Mouse (Mus musculus): ENCODE data around the gene Ccl1. TPM values are rescaled to one million over a fixed set of nuclear protein-coding genes. Genes with fewer than 3 reads are reported as not detected.

Gene Ccl1
- 0.98 and 1.9 TPM in 2 replicates for polyA plus RNA-seq (2012; rRNA removed)

GRCm38 (mm10) chr11:82305590-82305989 lies at the start of gene Ccl1:
Gene Ccl1, minus strand, starts transcription at chr11:82305690.
- Histone ChIP-seq H3K27ac (ENCODE audit: control insufficient read depth, insufficient read depth, low read depth, low read length) (no peak within 1 kb of the TSS), H3K36me3 (ENCODE audit: control insufficient read depth, insufficient read depth, low read length) (no peaks in the 10 kb centered on the region), H3K27me3 (ENCODE audit: control insufficient read depth, insufficient read depth, low read length) (no peaks in the 10 kb centered on the region), H3K4me1 (ENCODE audit: control insufficient read depth, insufficient read depth, low read length) (no peaks in the 10 kb centered on the region), H3K4me3 (ENCODE audit: control insufficient read depth, low read depth, low read length) (no peak within 1 kb of the TSS)
- TF ChIP-seq POLR2A (IDR thresholded peaks at IDR 0.05; ENCODE audit: control insufficient read depth, low read depth, low read length) (no peak), CTCF (IDR thresholded peaks at IDR 0.05; ENCODE audit: control insufficient read depth, insufficient read depth, insufficient replicate concordance, low read depth, low read length) (no peak)

GRCm38 (mm10) chr11:82351039-82351438 lies 45.5 kb upstream of the Ccl1 start:
- Histone ChIP-seq H3K27me3 (ENCODE audit: control insufficient read depth, insufficient read depth, low read length) (no peaks in the 10 kb centered on the region), H3K27ac (ENCODE audit: control insufficient read depth, insufficient read depth, low read depth, low read length) (no peak overlapping the region), H3K4me3 (ENCODE audit: control insufficient read depth, low read depth, low read length) (no peak overlapping the region), H3K36me3 (ENCODE audit: control insufficient read depth, insufficient read depth, low read length) (no peaks in the 10 kb centered on the region), H3K4me1 (ENCODE audit: control insufficient read depth, insufficient read depth, low read length) (no peaks in the 10 kb centered on the region)
- TF ChIP-seq CTCF (IDR thresholded peaks at IDR 0.05; ENCODE audit: control insufficient read depth, insufficient read depth, insufficient replicate concordance, low read depth, low read length) (no peak), POLR2A (IDR thresholded peaks at IDR 0.05; ENCODE audit: control insufficient read depth, low read depth, low read length) (no peak)

- no peaks in the 10 kb centered on the region for H3K36me3 ChIP-seq (ENCODE audit: control insufficient read depth, insufficient read depth, low read length)
- no peak overlapping the region; the same call in 1 of the 2 replicates for H3K27ac ChIP-seq (ENCODE audit: control insufficient read depth, insufficient read depth, low read depth, low read length)
- H3K27me3 ChIP-seq (ENCODE audit: control insufficient read depth, insufficient read depth, low read length) = no peaks in the 10 kb centered on the region
- TF ChIP-seq POLR2A (IDR thresholded peaks at IDR 0.05; ENCODE audit: control insufficient read depth, low read depth, low read length) (no peak), CTCF (IDR thresholded peaks at IDR 0.05; ENCODE audit: control insufficient read depth, insufficient read depth, insufficient replicate concordance, low read depth, low read length) (no peak)
- no peak overlapping the region for H3K4me3 ChIP-seq (ENCODE audit: control insufficient read depth, low read depth, low read length)
- H3K4me1 ChIP-seq (ENCODE audit: control insufficient read depth, insufficient read depth, low read length) = no peaks in the 10 kb centered on the region
These were observed 35.4 kb upstream of the Ccl1 start for GRCm38 (mm10) chr11:82340900-82341299.

GRCm38 (mm10) chr11:82340416-82340815 lies 34.9 kb upstream of the Ccl1 start:
- no peaks in the 10 kb centered on the region for H3K4me1 ChIP-seq (ENCODE audit: control insufficient read depth, insufficient read depth, low read length)
- no peak overlapping the region for H3K4me3 ChIP-seq (ENCODE audit: control insufficient read depth, low read depth, low read length)
- H3K36me3 ChIP-seq (ENCODE audit: control insufficient read depth, insufficient read depth, low read length) = no peaks in the 10 kb centered on the region
- TF ChIP-seq POLR2A (IDR thresholded peaks at IDR 0.05; ENCODE audit: control insufficient read depth, low read depth, low read length) (no peak), CTCF (IDR thresholded peaks at IDR 0.05; ENCODE audit: control insufficient read depth, insufficient read depth, insufficient replicate concordance, low read depth, low read length) (no peak)
- no peak overlapping the region; the same call in none of the 2 replicates for H3K27ac ChIP-seq (ENCODE audit: control insufficient read depth, insufficient read depth, low read depth, low read length)
- no peaks in the 10 kb centered on the region for H3K27me3 ChIP-seq (ENCODE audit: control insufficient read depth, insufficient read depth, low read length)

- Histone ChIP-seq H3K4me1 (ENCODE audit: control insufficient read depth, insufficient read depth, low read length) (no peaks in the 10 kb centered on the region), H3K4me3 (ENCODE audit: control insufficient read depth, low read depth, low read length) (no peak overlapping the region), H3K36me3 (ENCODE audit: control insufficient read depth, insufficient read depth, low read length) (no peaks in the 10 kb centered on the region), H3K27ac (ENCODE audit: control insufficient read depth, insufficient read depth, low read depth, low read length) (no peak overlapping the region), H3K27me3 (ENCODE audit: control insufficient read depth, insufficient read depth, low read length) (no peaks in the 10 kb centered on the region)
- no peak for TF ChIP-seq POLR2A (IDR thresholded peaks at IDR 0.05; ENCODE audit: control insufficient read depth, low read depth, low read length)
- TF ChIP-seq CTCF (IDR thresholded peaks at IDR 0.05; ENCODE audit: control insufficient read depth, insufficient read depth, insufficient replicate concordance, low read depth, low read length) = no peak
These were observed 34.5 kb upstream of the Ccl1 start for GRCm38 (mm10) chr11:82339921-82340401.

- H3K27ac ChIP-seq (ENCODE audit: control insufficient read depth, insufficient read depth, low read depth, low read length) = no peak overlapping the region
- TF ChIP-seq CTCF (IDR thresholded peaks at IDR 0.05; ENCODE audit: control insufficient read depth, insufficient read depth, insufficient replicate concordance, low read depth, low read length) (no peak), POLR2A (IDR thresholded peaks at IDR 0.05; ENCODE audit: control insufficient read depth, low read depth, low read length) (no peak)
- no peaks in the 10 kb centered on the region for H3K4me1 ChIP-seq (ENCODE audit: control insufficient read depth, insufficient read depth, low read length)
- H3K4me3 ChIP-seq (ENCODE audit: control insufficient read depth, low read depth, low read length) = no peak overlapping the region
- H3K36me3 ChIP-seq (ENCODE audit: control insufficient read depth, insufficient read depth, low read length) = no peaks in the 10 kb centered on the region
- H3K27me3 ChIP-seq (ENCODE audit: control insufficient read depth, insufficient read depth, low read length) = no peaks in the 10 kb centered on the region
These were observed 7.7 kb upstream of the Ccl1 start for GRCm38 (mm10) chr11:82313153-82313552.

- H3K36me3 ChIP-seq (ENCODE audit: control insufficient read depth, insufficient read depth, low read length) = no peaks in the 10 kb centered on the region
- H3K4me1 ChIP-seq (ENCODE audit: control insufficient read depth, insufficient read depth, low read length) = no peaks in the 10 kb centered on the region
- no peaks in the 10 kb centered on the region for H3K27me3 ChIP-seq (ENCODE audit: control insufficient read depth, insufficient read depth, low read length)
- TF ChIP-seq CTCF (IDR thresholded peaks at IDR 0.05; ENCODE audit: control insufficient read depth, insufficient read depth, insufficient replicate concordance, low read depth, low read length) = no peak
- TF ChIP-seq POLR2A (IDR thresholded peaks at IDR 0.05; ENCODE audit: control insufficient read depth, low read depth, low read length) = no peak
- H3K4me3 ChIP-seq (ENCODE audit: control insufficient read depth, low read depth, low read length) = no peak overlapping the region
- H3K27ac ChIP-seq (ENCODE audit: control insufficient read depth, insufficient read depth, low read depth, low read length) = no peak overlapping the region
These were observed 5.0 kb upstream of the Ccl1 start for GRCm38 (mm10) chr11:82310336-82311045.
